ENCODE assay signal across 12 mouse cellular contexts in the genomic region with DNA sequence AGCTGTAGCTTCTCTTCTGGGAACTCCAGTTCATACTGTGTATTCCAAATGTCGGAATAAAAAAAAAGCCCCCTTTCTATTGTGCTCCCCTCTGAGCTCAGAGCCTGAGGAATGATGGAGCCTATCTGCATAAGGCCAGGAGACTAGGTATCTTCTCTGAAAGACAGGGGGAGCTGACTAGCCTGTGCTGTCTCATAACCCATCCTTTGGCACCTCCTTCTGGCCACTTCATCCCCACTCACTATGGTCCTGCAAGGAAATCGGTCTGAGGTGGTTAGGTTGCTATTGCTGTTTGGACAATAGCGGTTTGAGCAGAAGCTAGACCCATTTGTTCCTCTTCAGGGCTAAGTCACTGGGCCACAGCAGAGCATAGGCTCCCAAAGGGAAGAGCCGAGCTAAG. TPM values are rescaled to one million over a fixed set of nuclear protein-coding genes. Genes with fewer than 3 reads are reported as not detected.
DNase-seq lines count a peak whose midpoint lies in the region; ATAC-seq and TF ChIP-seq lines count a peak whose summit lies in the region.
"Had no signal": no experiment of that assay in that cellular context is flagged by ENCODE, and none has a peak within 500 bp of the region (broad histone marks: within the 10 kb centered on the region; RNA-seq: fewer than 3 reads in every experiment).

No protein-coding gene starts in this region.

- DNase-seq in hindbrain, embryonic 10.5 days (ENCODE audit: low spot score): no peak
- DNase-seq in 416B (ENCODE audit: low read depth) (peak; percentile 73), CH12.LX (ENCODE audit: extremely low read depth) (peak; percentile 18)
- DNase-seq in kidney, postnatal 10 days: peak; percentile 59
- no peak for DNase-seq in c-Kit-positive CD71-positive TER-119-positive erythroid progenitor cells, embryonic 14.5 days (ENCODE audit: low spot score)
- no peak for DNase-seq in ovary, postnatal 14 days (ENCODE audit: low spot score)
- DNase-seq in adrenal gland, postnatal 25 days: no peak
- DNase-seq: adrenal gland, postnatal 36 days had no signal

- H3K4me3 ChIP-seq in hindbrain, embryonic 16.5 days (ENCODE audit: low read length): no peak overlapping the region
- no peak overlapping the region for H3K4me3 ChIP-seq in hindbrain, embryonic 10.5 days
- H3K4me3 ChIP-seq in CH12.LX (replicated peaks in 1 of 3; ENCODE audit: low read depth in 2 of 3, low read length in 2 of 3, poor library complexity in 1 of 3): no peak overlapping the region
- H3K4me3 ChIP-seq: forebrain, embryonic 10.5 days; myocyte had no signal

- no peaks in the 10 kb centered on the region for H3K9me3 ChIP-seq in hindbrain, embryonic 16.5 days (ENCODE audit: control insufficient read depth, low read length)
- no peaks in the 10 kb centered on the region for H3K9me3 ChIP-seq in hindbrain, embryonic 10.5 days
- H3K9me3 ChIP-seq in CH12.LX (replicated peaks; ENCODE audit: low read length): no peaks in the 10 kb centered on the region
- H3K9me3 ChIP-seq: forebrain, embryonic 10.5 days had no signal

- no peak for TF ChIP-seq EP300 in CH12.LX (IDR thresholded peaks at IDR 0.05; ENCODE audit: low read length)

- no peak overlapping the region for H3K4me2 ChIP-seq in hindbrain, embryonic 16.5 days (ENCODE audit: low read length)
- H3K4me2 ChIP-seq in CH12.LX (ENCODE audit: insufficient read depth, low read depth, poor library complexity, severe bottlenecking): no peak overlapping the region

- TF ChIP-seq CTCF in CH12.LX (conservative IDR thresholded peaks at IDR 0.05 in 1 of 2, IDR thresholded peaks at IDR 0.05 in 1 of 2; ENCODE audit: low read depth in 2 of 2, low read length in 2 of 2): peak in 1 of 2 experiments; percentile 99; a peak in 2 of 4 replicates

- H3K27me3 ChIP-seq in hindbrain, embryonic 16.5 days (replicated peaks; ENCODE audit: control insufficient read depth, insufficient read depth, low read length): no peaks in the 10 kb centered on the region
- no peaks in the 10 kb centered on the region for H3K27me3 ChIP-seq in hindbrain, embryonic 10.5 days (ENCODE audit: insufficient read depth, poor library complexity, severe bottlenecking)
- no peaks in the 10 kb centered on the region for H3K27me3 ChIP-seq in CH12.LX (replicated peaks)

- H3K79me2 ChIP-seq in CH12.LX (replicated peaks; ENCODE audit: control insufficient read depth, extremely low read depth, insufficient read depth, poor library complexity, severe bottlenecking): no peaks in the 10 kb centered on the region

- in situ Hi-C loops in CH12.LX (cut with MboI; ENCODE audit: low pct_ligation_motif_present, low pct_unique_long_range_greater_than_20kb, low sequenced_read_pairs): no loop called here

- no peak overlapping the region for H3K9ac ChIP-seq in hindbrain, embryonic 16.5 days (ENCODE audit: low read depth, low read length)
- H3K9ac ChIP-seq in CH12.LX (ENCODE audit: insufficient read depth, low read depth): no peak overlapping the region

- no peak overlapping the region for H3K27ac ChIP-seq in hindbrain, embryonic 16.5 days (ENCODE audit: low read depth, low read length)
- H3K27ac ChIP-seq in hindbrain, embryonic 10.5 days: no peak overlapping the region
- no peak overlapping the region for H3K27ac ChIP-seq in CH12.LX (ENCODE audit: insufficient read depth, low read depth)
- H3K27ac ChIP-seq: forebrain, embryonic 10.5 days had no signal

- no peaks in the 10 kb centered on the region for H3K36me3 ChIP-seq in hindbrain, embryonic 16.5 days (ENCODE audit: control insufficient read depth, insufficient read depth, low read length)
- no peaks in the 10 kb centered on the region for H3K36me3 ChIP-seq in hindbrain, embryonic 10.5 days
- no peaks in the 10 kb centered on the region for H3K36me3 ChIP-seq in CH12.LX (replicated peaks in 1 of 2; ENCODE audit: control insufficient read depth in 1 of 2, insufficient read depth in 1 of 2, low read length in 1 of 2)
- H3K36me3 ChIP-seq: forebrain, embryonic 10.5 days had no signal

- no peak for TF ChIP-seq POLR2A in CH12.LX (IDR thresholded peaks at IDR 0.05; ENCODE audit: low read depth, low read length)

- 69% methylated on average over 4 of the region's 4 CpGs for WGBS in hindbrain, embryonic 16.5 days
- WGBS in hindbrain, embryonic 10.5 days: 62% methylated on average over 4 of the region's 4 CpGs

- H3K4me1 ChIP-seq in hindbrain, embryonic 16.5 days (ENCODE audit: control insufficient read depth, insufficient read depth, low read depth, low read length): peaks cover 11% of the 10 kb centered on the region
- H3K4me1 ChIP-seq in hindbrain, embryonic 10.5 days (replicated peaks): peaks cover 26% of the 10 kb centered on the region
- H3K4me1 ChIP-seq in CH12.LX (ENCODE audit: control insufficient read depth in 1 of 2, insufficient read depth in 2 of 2): peaks cover 0 to 9% of the 10 kb centered on the region in 2 experiments; a peak in 1 of 4 replicates

- peak; percentile 74 for TF ChIP-seq RAD21 in CH12.LX (IDR thresholded peaks at IDR 0.05; ENCODE audit: low read depth, low read length)

- dilution Hi-C loops in CH12.LX (cut with MboI; ENCODE audit: extremely low pct_ligation_motif_present, extremely low pct_unique_long_range_greater_than_20kb, low sequenced_read_pairs): no loop called here

- 0 out of 2 replicates have a peak, but pooled peaks have one; percentile 48 for ATAC-seq in hindbrain, embryonic 16.5 days

TF ChIP-seq in CH12.LX, 34 proteins besides CTCF, POLR2A, EP300 and RAD21:
- peak; percentile 44; the same call in 1 of the 2 replicates for TF ChIP-seq NELFE (IDR thresholded peaks at IDR 0.05; ENCODE audit: low read depth, low read length)
- TF ChIP-seq ZC3H11A (IDR thresholded peaks at IDR 0.05; ENCODE audit: low read depth, low read length): no peak
- TF ChIP-seq SMC3 (IDR thresholded peaks at IDR 0.05; ENCODE audit: low read depth, low read length): peak; percentile 56
TF ChIP-seq in CH12.LX: peak in this region for 2.

RNA-seq across cellular contexts. Expression of a gene that starts 15.1 kb away (rescaled TPM):
- polyA plus RNA-seq in hindbrain, embryonic 16.5 days (2015; fragmentation: Nextera tagmentation; extraction: Ambion mirVana): 31.7 and 32.1 TPM in 2 replicates
- polyA plus RNA-seq in hindbrain, embryonic 10.5 days (2016; fragmentation: Nextera tagmentation; extraction: Ambion mirVana): 14.4 and 18.3 TPM in 2 replicates
- total RNA-seq in CH12.LX (2012; rRNA removed) (not detected in 2 replicates), CH12.LX (2014; rRNA removed) (not detected in 2 replicates)
- not detected in 2 replicates for polyA plus RNA-seq in CH12.LX (2012; ENCODE audit: insufficient read length, low read depth)
- 14.2 and 31.3 TPM in 2 replicates for total RNA-seq in adrenal gland, postnatal 25 days (2021)

RNA-seq across cellular contexts. Expression of a gene that starts 19.5 kb away (rescaled TPM):
- not detected in 2 replicates for polyA plus RNA-seq in hindbrain, embryonic 16.5 days (2015; fragmentation: Nextera tagmentation; extraction: Ambion mirVana)
- not detected in 2 replicates for polyA plus RNA-seq in hindbrain, embryonic 10.5 days (2016; fragmentation: Nextera tagmentation; extraction: Ambion mirVana)
- total RNA-seq in CH12.LX (2012; rRNA removed) (not detected in 2 replicates), CH12.LX (2014; rRNA removed) (not detected in 2 replicates)
- polyA plus RNA-seq in CH12.LX (2012; ENCODE audit: insufficient read length, low read depth): not detected in 2 replicates
- total RNA-seq in adrenal gland, postnatal 25 days (2021): not detected in 2 replicates
- total RNA-seq: adrenal gland, postnatal 36 days; left cerebral cortex, postnatal 36 days had no signal
- polyA plus RNA-seq: forebrain, embryonic 10.5 days had no signal

RNA-seq across cellular contexts. Expression of a gene that starts 24.2 kb away (rescaled TPM):
- polyA plus RNA-seq in hindbrain, embryonic 16.5 days (2015; fragmentation: Nextera tagmentation; extraction: Ambion mirVana): 0.36 and 1.4 TPM in 2 replicates
- not detected in 2 replicates for polyA plus RNA-seq in hindbrain, embryonic 10.5 days (2016; fragmentation: Nextera tagmentation; extraction: Ambion mirVana)
- total RNA-seq in CH12.LX (2012; rRNA removed): 0.76 TPM in 1 of 2 replicates, not detected in the other
- 1.1 and 1.2 TPM in 2 replicates for total RNA-seq in CH12.LX (2014; rRNA removed)
- polyA plus RNA-seq in CH12.LX (2012; ENCODE audit: insufficient read length, low read depth): 0.86 TPM in 1 of 2 replicates, not detected in the other
- total RNA-seq in adrenal gland, postnatal 25 days (2021): 7.3 and 11.2 TPM in 2 replicates
- polyA plus RNA-seq: forebrain, embryonic 10.5 days had no signal

RNA-seq across cellular contexts. Expression of a gene that starts 26.0 kb away (rescaled TPM):
- polyA plus RNA-seq in hindbrain, embryonic 16.5 days (2015; fragmentation: Nextera tagmentation; extraction: Ambion mirVana): 0.20 and 0.24 TPM in 2 replicates
- not detected in 2 replicates for polyA plus RNA-seq in hindbrain, embryonic 10.5 days (2016; fragmentation: Nextera tagmentation; extraction: Ambion mirVana)
- total RNA-seq in CH12.LX (2012; rRNA removed) (not detected in 2 replicates), CH12.LX (2014; rRNA removed) (not detected in 2 replicates)
- polyA plus RNA-seq in CH12.LX (2012; ENCODE audit: insufficient read length, low read depth): not detected in 2 replicates
- total RNA-seq in adrenal gland, postnatal 25 days (2021): 0.33 TPM in 1 of 2 replicates, not detected in the other
- polyA plus RNA-seq: forebrain, embryonic 10.5 days had no signal

RNA-seq across cellular contexts. Expression of a gene that starts 26.1 kb away (rescaled TPM):
- polyA plus RNA-seq in hindbrain, embryonic 16.5 days (2015; fragmentation: Nextera tagmentation; extraction: Ambion mirVana): 0.51 TPM in 1 of 2 replicates, not detected in the other
- polyA plus RNA-seq in hindbrain, embryonic 10.5 days (2016; fragmentation: Nextera tagmentation; extraction: Ambion mirVana): not detected in 2 replicates
- total RNA-seq in CH12.LX (2012; rRNA removed): not detected in 2 replicates
- total RNA-seq in CH12.LX (2014; rRNA removed): not detected in 2 replicates
- polyA plus RNA-seq in CH12.LX (2012; ENCODE audit: insufficient read length, low read depth): not detected in 2 replicates
- total RNA-seq in adrenal gland, postnatal 25 days (2021): not detected in 2 replicates
- total RNA-seq: adrenal gland, postnatal 36 days; left cerebral cortex, postnatal 36 days had no signal
- polyA plus RNA-seq: forebrain, embryonic 10.5 days had no signal

Comparison
In these comparisons a context has a peak if more than half of its experiments do, and no peak if none do; other contexts are left out.
1. DNase-seq: peak in 416B (single experiment), CH12.LX (single experiment) and kidney, postnatal 10 days (single experiment); none in hindbrain, embryonic 10.5 days (single experiment), c-Kit-positive CD71-positive TER-119-positive erythroid progenitor cells, embryonic 14.5 days (single experiment), ovary, postnatal 14 days (single experiment) and adrenal gland, postnatal 25 days (single experiment).
2. RNA of a gene that starts 15.1 kb away (polyA plus RNA-seq): 31.7 to 32.1 TPM in hindbrain, embryonic 16.5 days and 14.4 to 18.3 TPM in hindbrain, embryonic 10.5 days; not detected in CH12.LX; every median in the first group is over 10 times any median in the second.